Mouse (Mus musculus): ENCODE results near the gene Trpm8.

DNA sequence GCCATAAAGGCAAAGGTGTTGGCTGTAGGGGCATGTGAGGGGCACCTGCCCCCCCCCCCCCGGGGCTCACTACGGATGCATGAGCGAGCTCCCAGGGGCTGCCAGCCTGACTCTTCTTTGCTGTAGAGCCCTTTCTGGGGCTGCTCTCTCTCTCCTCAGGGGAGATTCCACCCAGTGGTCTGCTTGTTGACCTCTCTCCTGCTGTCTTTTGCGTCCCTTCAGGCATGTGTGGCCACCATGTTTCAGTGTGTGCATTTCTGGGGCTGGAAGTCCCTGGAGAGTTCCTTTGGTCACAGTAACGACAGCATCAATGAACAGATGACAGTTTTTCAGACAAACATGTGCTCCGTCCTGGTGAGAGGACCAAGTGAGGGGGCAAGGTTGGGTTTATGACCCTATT, 19.1 kb upstream of the Trpm8 start:
- TF ChIP-seq GATA1 (IDR thresholded peaks at IDR 0.05; ENCODE audit: low read length) = no peak
- TF ChIP-seq TAL1 (IDR thresholded peaks at IDR 0.05; ENCODE audit: low read length) = no peak
